Mouse (Mus musculus): ENCODE measurements around the gene Nup50. TPM values are rescaled to one million over a fixed set of nuclear protein-coding genes. Genes with fewer than 3 reads are reported as not detected.

Nup50 gene
- polyA plus RNA-seq, 1 experiment from 2014 or later = 22.4 TPM

GRCm38 (mm10) chr15:84986171-84987019, 63.2 kb downstream of the Nup50 start:
- H3K27ac ChIP-seq = no peak overlapping the region
- no peaks in the 10 kb centered on the region for H3K27me3 ChIP-seq (ENCODE audit: insufficient read depth, low read length)
- H3K36me3 ChIP-seq (ENCODE audit: insufficient read depth, low read length) = no peaks in the 10 kb centered on the region
- TF ChIP-seq CTCF (IDR thresholded peaks at IDR 0.05; ENCODE audit: low read depth) = no peak
- peak overlapping the region; percentile 92 for H3K9ac ChIP-seq (ENCODE audit: low read depth, low read length)
- H3K4me2 ChIP-seq (ENCODE audit: low read length) = peak overlapping the region; percentile 95
- DNase-seq (ENCODE audit: low spot score) (no peak), ATAC-seq (replicated peaks; ENCODE audit: low FRiP score, low read depth) (no peak)
- peak overlapping the region; percentile 71 for H3K4me3 ChIP-seq (replicated peaks; ENCODE audit: low read depth, low read length)
- peaks cover 8% of the 10 kb centered on the region for H3K4me1 ChIP-seq (replicated peaks; ENCODE audit: insufficient read depth, low read length)
- WGBS = 73% methylated on average over 4 of the region's 4 CpGs
- H3K9me3 ChIP-seq (replicated peaks; ENCODE audit: low read length) = no peaks in the 10 kb centered on the region

- H3K4me1 ChIP-seq (replicated peaks; ENCODE audit: insufficient read depth, low read length) = peaks cover 8% of the 10 kb centered on the region
- WGBS = under 1% methylated on average over 33 of the region's 53 CpGs
- peak overlapping the region; percentile 92 for H3K9ac ChIP-seq (ENCODE audit: low read depth, low read length)
- H3K27me3 ChIP-seq (ENCODE audit: insufficient read depth, low read length) = no peaks in the 10 kb centered on the region
- peak overlapping the region; percentile 71 for H3K4me3 ChIP-seq (replicated peaks; ENCODE audit: low read depth, low read length)
- peak; percentile 47 for ATAC-seq (replicated peaks; ENCODE audit: low FRiP score, low read depth)
- peak overlapping the region; percentile 80 for H3K27ac ChIP-seq
- TF ChIP-seq CTCF (IDR thresholded peaks at IDR 0.05; ENCODE audit: low read depth) = no peak
- no peaks in the 10 kb centered on the region for H3K36me3 ChIP-seq (ENCODE audit: insufficient read depth, low read length)
- H3K4me2 ChIP-seq (ENCODE audit: low read length) = peak overlapping the region; percentile 95
- no peaks in the 10 kb centered on the region for H3K9me3 ChIP-seq (replicated peaks; ENCODE audit: low read length)
- DNase-seq (ENCODE audit: low spot score) = peak; percentile 43
These were observed 64.0 kb downstream of the Nup50 start for GRCm38 (mm10) chr15:84987020-84987815.

GRCm38 (mm10) chr15:84987874-84988825, 64.9 kb downstream of the Nup50 start, which contains the start of gene 5031439G07Rik:
TSS of gene 5031439G07Rik (minus strand) at chr15:84988551.
- no peak for TF ChIP-seq CTCF (IDR thresholded peaks at IDR 0.05; ENCODE audit: low read depth)
- under 1% methylated on average over 53 of the region's 59 CpGs for WGBS
- H3K4me2 ChIP-seq (ENCODE audit: low read length) = peak within 1 kb of the TSS; percentile 95
- H3K9ac ChIP-seq (ENCODE audit: low read depth, low read length) = peak within 1 kb of the TSS; percentile 92
- DNase-seq (ENCODE audit: low spot score) (peak; percentile 99), ATAC-seq (replicated peaks; ENCODE audit: low FRiP score, low read depth) (peak; percentile 88)
- H3K36me3 ChIP-seq (ENCODE audit: insufficient read depth, low read length) = no peaks in the 10 kb centered on the region
- no peaks in the 10 kb centered on the region for H3K9me3 ChIP-seq (replicated peaks; ENCODE audit: low read length)
- peaks cover 8% of the 10 kb centered on the region for H3K4me1 ChIP-seq (replicated peaks; ENCODE audit: insufficient read depth, low read length)
- H3K27ac ChIP-seq = peak within 1 kb of the TSS; percentile 80
- peak within 1 kb of the TSS; percentile 71 for H3K4me3 ChIP-seq (replicated peaks; ENCODE audit: low read depth, low read length)
- no peaks in the 10 kb centered on the region for H3K27me3 ChIP-seq (ENCODE audit: insufficient read depth, low read length)

- DNase-seq (ENCODE audit: low spot score) = no peak
These were observed 65.9 kb downstream of the Nup50 start for GRCm38 (mm10) chr15:84989098-84989497.

GRCm38 (mm10) chr15:84989771-84990170, 66.6 kb downstream of the Nup50 start:
- DNase-seq (ENCODE audit: low spot score) = no peak
- Histone ChIP-seq H3K9me3 (replicated peaks; ENCODE audit: low read length) (no peaks in the 10 kb centered on the region), H3K4me3 (replicated peaks; ENCODE audit: low read depth, low read length) (no peak overlapping the region), H3K36me3 (ENCODE audit: insufficient read depth, low read length) (no peaks in the 10 kb centered on the region), H3K4me2 (ENCODE audit: low read length) (no peak overlapping the region), H3K27me3 (ENCODE audit: insufficient read depth, low read length) (no peaks in the 10 kb centered on the region), H3K9ac (ENCODE audit: low read depth, low read length) (no peak overlapping the region), H3K4me1 (replicated peaks; ENCODE audit: insufficient read depth, low read length) (peaks cover 8% of the 10 kb centered on the region), H3K27ac (no peak overlapping the region)
- TF ChIP-seq CTCF (IDR thresholded peaks at IDR 0.05; ENCODE audit: low read depth) = no peak
- ATAC-seq (replicated peaks; ENCODE audit: low FRiP score, low read depth) = no peak
- 71% methylated on average over 7 of the region's 7 CpGs for WGBS

More at GRCm38 (mm10) chr15:84989098-84989497, 65.9 kb downstream of the Nup50 start:
- Histone ChIP-seq H3K27me3 (ENCODE audit: insufficient read depth, low read length) (no peaks in the 10 kb centered on the region), H3K4me2 (ENCODE audit: low read length) (no peak overlapping the region), H3K36me3 (ENCODE audit: insufficient read depth, low read length) (no peaks in the 10 kb centered on the region), H3K27ac (peak overlapping the region; percentile 70; the same call in 1 of the 2 replicates), H3K9ac (ENCODE audit: low read depth, low read length) (no peak overlapping the region), H3K4me1 (replicated peaks; ENCODE audit: insufficient read depth, low read length) (peaks cover 8% of the 10 kb centered on the region), H3K4me3 (replicated peaks; ENCODE audit: low read depth, low read length) (no peak overlapping the region), H3K9me3 (replicated peaks; ENCODE audit: low read length) (no peaks in the 10 kb centered on the region)
- 78% methylated on average over 3 of the region's 3 CpGs for WGBS
- no peak for ATAC-seq (replicated peaks; ENCODE audit: low FRiP score, low read depth)
- TF ChIP-seq CTCF (IDR thresholded peaks at IDR 0.05; ENCODE audit: low read depth) = no peak

Small RNA genes within 50 kb of the gene (microRNA-seq; reads per million reads assigned to microRNA genes)
- 16.8 reads per million, percentile 30 among the genes with 10 or more reads in this experiment for gene Mir1249

Other genes with a start within 250 kb of the Nup50 start
- gene Arhgap8, start 203.4 kb upstream of the Nup50 start, polyA plus RNA-seq (2015; fragmentation: Nextera tagmentation; extraction: Ambion mirVana) = 13.9 and 14.7 TPM in 2 replicates
- gene Phf21b, start 67.4 kb upstream of the Nup50 start, polyA plus RNA-seq (2015; fragmentation: Nextera tagmentation; extraction: Ambion mirVana) = 0.15 and 0.24 TPM in 2 replicates
- 0.25 and 0.26 TPM in 2 replicates for gene Gm29666, start 3.4 kb upstream of the Nup50 start, polyA plus RNA-seq (2015; fragmentation: Nextera tagmentation; extraction: Ambion mirVana)
- gene 5031439G07Rik, start 65.1 kb downstream of the Nup50 start, polyA plus RNA-seq (2015; fragmentation: Nextera tagmentation; extraction: Ambion mirVana) = 5.8 and 10.0 TPM in 2 replicates
- 73.7 and 104 TPM in 2 replicates for gene Upk3a, start 93.7 kb downstream of the Nup50 start, polyA plus RNA-seq (2015; fragmentation: Nextera tagmentation; extraction: Ambion mirVana)
- gene Fam118a, start 105.5 kb downstream of the Nup50 start, polyA plus RNA-seq (2015; fragmentation: Nextera tagmentation; extraction: Ambion mirVana) = 18.4 and 18.8 TPM in 2 replicates
- gene Smc1b, start 208.6 kb downstream of the Nup50 start, polyA plus RNA-seq (2015; fragmentation: Nextera tagmentation; extraction: Ambion mirVana) = 0.15 and 0.29 TPM in 2 replicates
- 0.41 and 0.61 TPM in 2 replicates for gene Ribc2, start 208.7 kb downstream of the Nup50 start, polyA plus RNA-seq (2015; fragmentation: Nextera tagmentation; extraction: Ambion mirVana)

Measured in kidney, postnatal 0 days (tissue).